Mouse (Mus musculus): ENCODE results near the gene Ift81. TPM values are rescaled to one million over a fixed set of nuclear protein-coding genes. Genes with fewer than 3 reads are reported as not detected.

Ift81 gene
- polyA plus RNA-seq, 1 experiment: 49.1 TPM

- TF ChIP-seq CTCF (IDR thresholded peaks at IDR 0.05; ENCODE audit: borderline replicate concordance, insufficient read depth, low read length): no peak
- no peak for TF ChIP-seq POLR2A (IDR thresholded peaks at IDR 0.05; ENCODE audit: low read depth, low read length)
- no peak overlapping the region for H3K4me3 ChIP-seq (ENCODE audit: insufficient read depth, low read length)
- H3K4me1 ChIP-seq (ENCODE audit: control insufficient read depth, insufficient read depth, low read length): peaks cover 5% of the 10 kb centered on the region
- no peak overlapping the region for H3K27ac ChIP-seq (ENCODE audit: insufficient read depth, low read length)
Measured at GRCm38 (mm10) chr5:122647256-122647924, 33.1 kb upstream of the Ift81 start.

GRCm38 (mm10) chr5:122646050-122646449, 31.7 kb upstream of the Ift81 start:
- no peak overlapping the region for H3K27ac ChIP-seq (ENCODE audit: insufficient read depth, low read length)
- H3K4me3 ChIP-seq (ENCODE audit: insufficient read depth, low read length): no peak overlapping the region
- H3K4me1 ChIP-seq (ENCODE audit: control insufficient read depth, insufficient read depth, low read length): peaks cover 5% of the 10 kb centered on the region
- no peak for TF ChIP-seq CTCF (IDR thresholded peaks at IDR 0.05; ENCODE audit: borderline replicate concordance, insufficient read depth, low read length)
- no peak for TF ChIP-seq POLR2A (IDR thresholded peaks at IDR 0.05; ENCODE audit: low read depth, low read length)

GRCm38 (mm10) chr5:122645290-122645689, 31.0 kb upstream of the Ift81 start:
- no peak overlapping the region for H3K27ac ChIP-seq (ENCODE audit: insufficient read depth, low read length)
- no peak overlapping the region for H3K4me3 ChIP-seq (ENCODE audit: insufficient read depth, low read length)
- TF ChIP-seq POLR2A (IDR thresholded peaks at IDR 0.05; ENCODE audit: low read depth, low read length): no peak
- no peak for TF ChIP-seq CTCF (IDR thresholded peaks at IDR 0.05; ENCODE audit: borderline replicate concordance, insufficient read depth, low read length)
- H3K4me1 ChIP-seq (ENCODE audit: control insufficient read depth, insufficient read depth, low read length): peaks cover 5% of the 10 kb centered on the region

- H3K4me1 ChIP-seq (ENCODE audit: control insufficient read depth, insufficient read depth, low read length): no peaks in the 10 kb centered on the region
- no peak overlapping the region for H3K27ac ChIP-seq (ENCODE audit: insufficient read depth, low read length)
- TF ChIP-seq CTCF (IDR thresholded peaks at IDR 0.05; ENCODE audit: borderline replicate concordance, insufficient read depth, low read length) (no peak), POLR2A (IDR thresholded peaks at IDR 0.05; ENCODE audit: low read depth, low read length) (no peak)
- no peak overlapping the region for H3K4me3 ChIP-seq (ENCODE audit: insufficient read depth, low read length)
Measured at GRCm38 (mm10) chr5:122644111-122644607, 29.8 kb upstream of the Ift81 start.

- Histone ChIP-seq H3K4me3 (ENCODE audit: insufficient read depth, low read length) (no peak within 1 kb of the TSS), H3K4me1 (ENCODE audit: control insufficient read depth, insufficient read depth, low read length) (no peaks in the 10 kb centered on the region), H3K27ac (ENCODE audit: insufficient read depth, low read length) (no peak within 1 kb of the TSS)
- TF ChIP-seq POLR2A (IDR thresholded peaks at IDR 0.05; ENCODE audit: low read depth, low read length) (no peak), CTCF (IDR thresholded peaks at IDR 0.05; ENCODE audit: borderline replicate concordance, insufficient read depth, low read length) (no peak)
Measured at GRCm38 (mm10) chr5:122643701-122644100, 29.4 kb upstream of the Ift81 start, which contains the start of gene P2rx7. TSS of gene P2rx7 (plus strand) at chr5:122643911.

GRCm38 (mm10) chr5:122639986-122640385, 25.7 kb upstream of the Ift81 start:
- no peak overlapping the region for H3K27ac ChIP-seq (ENCODE audit: insufficient read depth, low read length)
- H3K4me1 ChIP-seq (ENCODE audit: control insufficient read depth, insufficient read depth, low read length): peaks cover 5% of the 10 kb centered on the region
- no peak overlapping the region for H3K4me3 ChIP-seq (ENCODE audit: insufficient read depth, low read length)
- no peak for TF ChIP-seq CTCF (IDR thresholded peaks at IDR 0.05; ENCODE audit: borderline replicate concordance, insufficient read depth, low read length)
- TF ChIP-seq POLR2A (IDR thresholded peaks at IDR 0.05; ENCODE audit: low read depth, low read length): no peak

GRCm38 (mm10) chr5:122639517-122639916, 25.2 kb upstream of the Ift81 start:
- Histone ChIP-seq H3K4me3 (ENCODE audit: insufficient read depth, low read length) (no peak overlapping the region), H3K4me1 (ENCODE audit: control insufficient read depth, insufficient read depth, low read length) (peaks cover 5% of the 10 kb centered on the region), H3K27ac (ENCODE audit: insufficient read depth, low read length) (no peak overlapping the region)
- TF ChIP-seq POLR2A (IDR thresholded peaks at IDR 0.05; ENCODE audit: low read depth, low read length): no peak
- no peak for TF ChIP-seq CTCF (IDR thresholded peaks at IDR 0.05; ENCODE audit: borderline replicate concordance, insufficient read depth, low read length)

GRCm38 (mm10) chr5:122638296-122638695, 24.0 kb upstream of the Ift81 start:
- TF ChIP-seq CTCF (IDR thresholded peaks at IDR 0.05; ENCODE audit: borderline replicate concordance, insufficient read depth, low read length) (no peak), POLR2A (IDR thresholded peaks at IDR 0.05; ENCODE audit: low read depth, low read length) (no peak)
- peaks cover 5% of the 10 kb centered on the region for H3K4me1 ChIP-seq (ENCODE audit: control insufficient read depth, insufficient read depth, low read length)
- H3K4me3 ChIP-seq (ENCODE audit: insufficient read depth, low read length): no peak overlapping the region
- no peak overlapping the region for H3K27ac ChIP-seq (ENCODE audit: insufficient read depth, low read length)

GRCm38 (mm10) chr5:122636958-122637357, 22.6 kb upstream of the Ift81 start:
- TF ChIP-seq POLR2A (IDR thresholded peaks at IDR 0.05; ENCODE audit: low read depth, low read length) (no peak), CTCF (IDR thresholded peaks at IDR 0.05; ENCODE audit: borderline replicate concordance, insufficient read depth, low read length) (no peak)
- Histone ChIP-seq H3K4me1 (ENCODE audit: control insufficient read depth, insufficient read depth, low read length) (peaks cover 5% of the 10 kb centered on the region), H3K4me3 (ENCODE audit: insufficient read depth, low read length) (no peak overlapping the region), H3K27ac (ENCODE audit: insufficient read depth, low read length) (no peak overlapping the region)

- TF ChIP-seq CTCF (IDR thresholded peaks at IDR 0.05; ENCODE audit: borderline replicate concordance, insufficient read depth, low read length) (no peak), POLR2A (IDR thresholded peaks at IDR 0.05; ENCODE audit: low read depth, low read length) (no peak)
- Histone ChIP-seq H3K4me3 (ENCODE audit: insufficient read depth, low read length) (no peak overlapping the region), H3K4me1 (ENCODE audit: control insufficient read depth, insufficient read depth, low read length) (peaks cover 5% of the 10 kb centered on the region), H3K27ac (ENCODE audit: insufficient read depth, low read length) (no peak overlapping the region)
Measured at GRCm38 (mm10) chr5:122636308-122636707, 22.0 kb upstream of the Ift81 start.

Data from embryonic fibroblast, embryonic 13.5 days (primary cell).